Mouse (Mus musculus): ENCODE results near the gene Olr1.

GRCm38 (mm10) chr6:129526069-129526468 is 19.1 kb upstream of the Olr1 start:
- TF ChIP-seq POLR2A (IDR thresholded peaks at IDR 0.05; ENCODE audit: insufficient read depth, low read depth, low read length) (no peak), CTCF (IDR thresholded peaks at IDR 0.05) (no peak)

All from heart, adult 2 months (tissue).